In the genomic region with DNA sequence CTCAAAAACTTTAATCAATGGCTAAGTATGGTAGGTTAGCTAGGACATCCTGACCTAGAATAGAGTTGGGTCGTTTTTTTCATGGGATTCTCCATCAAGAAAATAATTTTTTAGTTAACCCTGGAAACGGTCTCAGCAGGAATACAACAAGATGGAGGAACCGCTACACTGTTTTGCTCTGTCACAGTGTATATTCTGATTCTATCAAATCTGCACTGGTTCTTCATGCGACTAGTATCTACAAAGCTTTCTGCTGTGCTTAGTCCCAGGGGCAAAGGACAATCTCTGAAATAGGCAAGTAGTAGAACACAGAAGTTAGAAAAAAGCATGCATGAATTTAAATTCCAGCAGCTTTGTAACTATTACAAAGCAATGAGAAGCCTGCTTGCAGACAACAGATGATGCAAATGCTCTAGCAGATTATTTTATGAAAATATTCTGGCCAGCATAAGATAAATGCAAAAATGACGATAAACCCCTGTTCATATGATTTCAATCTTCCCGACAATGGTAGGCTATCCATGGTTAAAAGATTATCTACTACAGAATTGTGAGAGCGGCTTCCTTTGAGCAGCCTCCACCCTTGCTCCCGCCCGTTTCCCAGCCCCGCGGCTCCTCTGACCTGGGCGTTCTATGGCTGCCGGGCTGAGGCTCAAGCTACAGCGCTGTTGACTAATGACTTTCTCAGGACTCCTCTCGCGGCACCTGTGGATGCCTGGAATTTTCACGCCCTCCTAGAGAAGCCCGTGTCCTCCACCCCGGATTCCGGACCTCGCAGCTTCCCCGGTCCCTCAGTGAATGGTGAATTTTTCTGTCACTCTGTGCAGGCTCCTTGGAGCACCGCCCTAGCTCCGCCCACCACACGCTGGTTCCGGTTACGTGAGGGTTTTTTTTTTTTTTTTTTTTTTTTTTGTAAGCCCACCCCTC, we compare ENCODE assay signal across 8 mouse cellular contexts. TPM values are rescaled to one million over a fixed set of nuclear protein-coding genes. Genes with fewer than 3 reads are reported as not detected.
DNase-seq lines count a peak whose midpoint lies in the region; ATAC-seq and TF ChIP-seq lines count a peak whose summit lies in the region.

TSS of gene Zfp40 (minus strand) at position 800 of the 927 bp plus-strand sequence.

- ATAC-seq in forebrain, postnatal 0 days: peak; percentile 100
- ATAC-seq in lung, embryonic 15.5 days (ENCODE audit: borderline replicate concordance, extremely low read depth, low FRiP score, low TSS enrichment): peak; percentile 100

- peak within 1 kb of the TSS; percentile 89 for H3K27ac ChIP-seq in MEL (ENCODE audit: control insufficient read depth, low read depth, low read length)
- H3K27ac ChIP-seq in cerebellum, adult 2 months (ENCODE audit: insufficient read depth, low read length): no peak within 1 kb of the TSS
- H3K27ac ChIP-seq in forebrain, postnatal 0 days (ENCODE audit: low read depth, low read length): peak within 1 kb of the TSS; percentile 79
- H3K27ac ChIP-seq in lung, embryonic 15.5 days: peak within 1 kb of the TSS; percentile 84

- H3K4me1 ChIP-seq in MEL (ENCODE audit: control insufficient read depth in 1 of 2, insufficient read depth in 2 of 2, low read length in 2 of 2): no peaks in the 10 kb centered on the region
- H3K4me1 ChIP-seq in cerebellum, adult 2 months (ENCODE audit: control insufficient read depth, insufficient read depth, low read length): no peaks in the 10 kb centered on the region
- 0 out of 2 replicates have a peak, but pooled peaks cover 9% of the 10 kb centered on the region for H3K4me1 ChIP-seq in forebrain, postnatal 0 days (ENCODE audit: insufficient read depth)
- H3K4me1 ChIP-seq in lung, embryonic 15.5 days: peaks cover 8% of the 10 kb centered on the region; the same call in 1 of the 2 replicates

- no peak for TF ChIP-seq RAD21 in MEL (IDR thresholded peaks at IDR 0.05; ENCODE audit: low read depth, low read length)

- peak within 1 kb of the TSS; percentile 88 for H3K4me2 ChIP-seq in forebrain, postnatal 0 days (ENCODE audit: low read depth)
- H3K4me2 ChIP-seq in lung, embryonic 15.5 days: peak within 1 kb of the TSS; percentile 71

- peak within 1 kb of the TSS; percentile 73 for H3K9ac ChIP-seq in MEL (ENCODE audit: control insufficient read depth, low read depth, low read length, poor library complexity, severe bottlenecking)
- peak within 1 kb of the TSS; percentile 69 for H3K9ac ChIP-seq in forebrain, postnatal 0 days
- peak within 1 kb of the TSS; percentile 68 for H3K9ac ChIP-seq in lung, embryonic 15.5 days

- no peaks in the 10 kb centered on the region for H3K79me2 ChIP-seq in MEL (ENCODE audit: control insufficient read depth, insufficient read depth, low read length, poor library complexity)

- peaks cover 0 to 2% of the 10 kb centered on the region in 2 experiments; a peak in 1 of 4 replicates for H3K36me3 ChIP-seq in MEL (ENCODE audit: control insufficient read depth in 1 of 2, insufficient read depth in 2 of 2, low read length in 2 of 2)
- H3K36me3 ChIP-seq in forebrain, postnatal 0 days (ENCODE audit: insufficient read depth): 0 out of 2 replicates have a peak, but pooled peaks cover 4% of the 10 kb centered on the region
- peaks cover 4% of the 10 kb centered on the region; the same call in 1 of the 2 replicates for H3K36me3 ChIP-seq in lung, embryonic 15.5 days

- peak; percentile 40 to 61; a peak in 2 of 4 replicates for TF ChIP-seq EP300 in MEL (IDR thresholded peaks at IDR 0.05; ENCODE audit: low read depth in 1 of 2, low read length in 2 of 2)

- no peaks in the 10 kb centered on the region; a peak in 1 of 4 replicates for H3K27me3 ChIP-seq in MEL (ENCODE audit: control insufficient read depth in 1 of 2, insufficient read depth in 2 of 2, low read length in 2 of 2)
- no peaks in the 10 kb centered on the region for H3K27me3 ChIP-seq in cerebellum, adult 2 months (ENCODE audit: control insufficient read depth, insufficient read depth, low read length)
- no peaks in the 10 kb centered on the region for H3K27me3 ChIP-seq in forebrain, postnatal 0 days (ENCODE audit: insufficient read depth, low read length)
- H3K27me3 ChIP-seq in lung, embryonic 15.5 days: no peaks in the 10 kb centered on the region

- peak within 1 kb of the TSS; percentile 80 to 96 for H3K4me3 ChIP-seq in MEL (ENCODE audit: control insufficient read depth in 1 of 2, insufficient read depth in 1 of 2, low read depth in 2 of 2, low read length in 2 of 2)
- H3K4me3 ChIP-seq in cerebellum, adult 2 months (replicated peaks; ENCODE audit: insufficient read depth, low read depth, low read length): peak within 1 kb of the TSS; percentile 83
- peak within 1 kb of the TSS; percentile 64 for H3K4me3 ChIP-seq in forebrain, postnatal 0 days (ENCODE audit: low read depth, low read length)
- H3K4me3 ChIP-seq in lung, embryonic 15.5 days: peak within 1 kb of the TSS; percentile 80

- no peak for TF ChIP-seq CTCF in MEL (IDR thresholded peaks at IDR 0.05 in 2 of 3, conservative IDR thresholded peaks at IDR 0.05 in 1 of 3; ENCODE audit: control insufficient read depth in 1 of 3, insufficient read depth in 1 of 3, low read depth in 2 of 3, low read length in 3 of 3, poor library complexity in 1 of 3, severe bottlenecking in 1 of 3)
- TF ChIP-seq CTCF in cerebellum, adult 2 months (IDR thresholded peaks at IDR 0.05; ENCODE audit: borderline replicate concordance, insufficient read depth, low read depth, low read length): no peak
- no peak for TF ChIP-seq CTCF in forebrain, postnatal 0 days (IDR thresholded peaks at IDR 0.05; ENCODE audit: low read depth)

- DNase-seq in MEL (ENCODE audit: low read depth, low spot score): peak; percentile 95
- DNase-seq in cerebellum, adult 2 months: peak; percentile 92 to 93
- peak; percentile 94 for DNase-seq in forebrain, postnatal 0 days
- DNase-seq in heart, postnatal 4 days: peak; percentile 95
- DNase-seq in layer of hippocampus, adult 8-10 months (ENCODE audit: low spot score in 2 of 2): peak; percentile 82 to 90
- DNase-seq in ovary, adult 18-20 months (ENCODE audit: low spot score): peak; percentile 85
- peak; percentile 91 for DNase-seq in thymus, postnatal 0 days (ENCODE audit: low spot score)

- no peaks in the 10 kb centered on the region for H3K9me3 ChIP-seq in MEL (replicated peaks; ENCODE audit: insufficient read depth, low read length)
- no peaks in the 10 kb centered on the region for H3K9me3 ChIP-seq in forebrain, postnatal 0 days (ENCODE audit: low read length)
- H3K9me3 ChIP-seq in lung, embryonic 15.5 days: no peaks in the 10 kb centered on the region

- TF ChIP-seq POLR2A in MEL (IDR thresholded peaks at IDR 0.05; ENCODE audit: control insufficient read depth in 1 of 2, insufficient read depth in 1 of 2, low read depth in 1 of 2, low read length in 2 of 2, poor library complexity in 1 of 2): peak in 1 of 2 experiments; percentile 58; a peak in 1 of 4 replicates
- TF ChIP-seq POLR2A in cerebellum, adult 2 months (IDR thresholded peaks at IDR 0.05; ENCODE audit: borderline replicate concordance, insufficient read depth, low read length): peak; percentile 17; the same call in 1 of the 2 replicates

- WGBS in cerebellum, adult 2 months: under 1% methylated on average over 27 of the region's 27 CpGs
- WGBS in forebrain, postnatal 0 days: 2% methylated on average over 27 of the region's 27 CpGs
- WGBS in lung, embryonic 15.5 days: 3% methylated on average over 27 of the region's 27 CpGs

TF ChIP-seq in MEL, 35 proteins besides CTCF, POLR2A, EP300 and RAD21 (continues in another document):
- no peak for TF ChIP-seq UBTF (IDR thresholded peaks at IDR 0.05; ENCODE audit: borderline replicate concordance, insufficient read depth, low read depth, low read length)
- no peak for TF ChIP-seq USF2 (IDR thresholded peaks at IDR 0.05; ENCODE audit: borderline replicate concordance in 1 of 2, insufficient read depth in 1 of 2, low read depth in 1 of 2, low read length in 2 of 2)
- TF ChIP-seq MAFK (IDR thresholded peaks at IDR 0.05; ENCODE audit: borderline replicate concordance, low read depth, low read length): no peak
- TF ChIP-seq CHD2 (IDR thresholded peaks at IDR 0.05; ENCODE audit: low read length): no peak
- TF ChIP-seq CHD1 (IDR thresholded peaks at IDR 0.05; ENCODE audit: low read depth, low read length): no peak
- no peak for TF ChIP-seq ELF1 (IDR thresholded peaks at IDR 0.05; ENCODE audit: low read depth, low read length)
- no peak for TF ChIP-seq E2F4 (IDR thresholded peaks at IDR 0.05; ENCODE audit: borderline replicate concordance, low read depth, low read length)
- peak; percentile 19; the same call in 1 of the 2 replicates for TF ChIP-seq NELFE (IDR thresholded peaks at IDR 0.05; ENCODE audit: low read depth, low read length)
- TF ChIP-seq ZKSCAN1 (IDR thresholded peaks at IDR 0.05; ENCODE audit: low read depth, low read length): no peak
- no peak for TF ChIP-seq MEF2A (IDR thresholded peaks at IDR 0.05; ENCODE audit: extremely low read depth, insufficient replicate concordance, low read depth, low read length, poor library complexity, severe bottlenecking)
- no peak for TF ChIP-seq TBP (IDR thresholded peaks at IDR 0.05; ENCODE audit: low read depth, low read length)
- TF ChIP-seq JUND (IDR thresholded peaks at IDR 0.05; ENCODE audit: low read depth, low read length): no peak
- TF ChIP-seq NRF1 (IDR thresholded peaks at IDR 0.05; ENCODE audit: insufficient read depth, low read depth, low read length, poor library complexity, severe bottlenecking): no peak
- no peak for TF ChIP-seq SMC3 (IDR thresholded peaks at IDR 0.05; ENCODE audit: low read depth, low read length)
- TF ChIP-seq ZMIZ1 (IDR thresholded peaks at IDR 0.05; ENCODE audit: low read depth, low read length): no peak
- peak; percentile 81 for TF ChIP-seq TCF12 (IDR thresholded peaks at IDR 0.05; ENCODE audit: low read depth, low read length)
- no peak for TF ChIP-seq GABPA (IDR thresholded peaks at IDR 0.05; ENCODE audit: low read depth, low read length)
- TF ChIP-seq POLR2AphosphoS5 (IDR thresholded peaks at IDR 0.05; ENCODE audit: borderline replicate concordance, low read depth, low read length): no peak
- no peak for TF ChIP-seq TAL1 (IDR thresholded peaks at IDR 0.05; ENCODE audit: low read length)
- no peak for TF ChIP-seq MYC (IDR thresholded peaks at IDR 0.05; ENCODE audit: low read depth, low read length)

RNA-seq across cellular contexts. Expression of gene Zfp40, which starts in this region (rescaled TPM):
- 0.85 and 0.89 TPM in 2 replicates for total RNA-seq in MEL (2012; rRNA removed)
- polyA plus RNA-seq in MEL (2012; ENCODE audit: insufficient read depth in 1 of 2, insufficient read length in 2 of 2, low read depth in 1 of 2, low replicate concordance in 2 of 2, missing spikeins in 1 of 2): 1 to 10 TPM in 1 of 2 experiments, not detected in 1; 1.3 TPM
- 8.6 and 9.1 TPM in 2 replicates for polyA plus RNA-seq in cerebellum, adult 2 months (2012; rRNA removed)
- total RNA-seq in forebrain, postnatal 0 days (2014; rRNA removed): 36.0 and 40.0 TPM in 2 replicates
- 20.0 and 21.1 TPM in 2 replicates for polyA plus RNA-seq in forebrain, postnatal 0 days (2015; fragmentation: Nextera tagmentation; extraction: Ambion mirVana)
- 1 to 10 TPM; 7.3 to 8.2 TPM for total RNA-seq in heart, postnatal 4 days (2021)
- 10 to 100 TPM; 19.5 to 27.8 (median 22.1) TPM for total RNA-seq in layer of hippocampus, adult 8-10 months (2022)
- polyA plus RNA-seq in lung, embryonic 15.5 days (2015; fragmentation: Nextera tagmentation; extraction: Ambion mirVana): 11.7 TPM in 2 replicates
- 8.0 and 8.4 TPM in 2 replicates for polyA plus RNA-seq in thymus, postnatal 0 days (2015; fragmentation: Nextera tagmentation; extraction: Ambion mirVana)
